Mouse (Mus musculus) cerebellum, adult 2 months (tissue): ENCODE measurements at regions not wholly inside any gene's neighbourhood (a gene's known extent, or its start where the extent isn't known, plus 50 kb on each side); places are given as distances from the start of the nearest gene placed in this dataset.

Source experiments
- DNase-seq, 2 experiments: peaks; one replicate each; pipeline ENCODE4 v3.0.0; 2021
- H3K27ac ChIP-seq: fragments of 200-500 bp; 2 replicates; pipeline ENCODE4 v1.5.1; 2012; ENCODE audit warnings: low read length, control low read depth, inconsistent platforms; ENCODE audit not compliant: insufficient read depth
- H3K27me3 ChIP-seq: fragments of 200-500 bp; 2 replicates; pipeline ENCODE4 v1.6.1; 2012; ENCODE audit warnings: inconsistent platforms, mild to moderate bottlenecking, low read length, moderate library complexity; ENCODE audit not compliant: control insufficient read depth, insufficient read depth
- H3K4me1 ChIP-seq: fragments of 200-500 bp; 2 replicates; pipeline ENCODE4 v1.6.1; 2011; ENCODE audit warnings: low read length; ENCODE audit not compliant: control insufficient read depth, insufficient read depth
- H3K4me3 ChIP-seq: fragments of 200-500 bp; replicated peaks from 2 replicates; pipeline ENCODE3; 2011; ENCODE audit warnings: mild to moderate bottlenecking, low read depth, low read length, control low read depth; ENCODE audit not compliant: insufficient read depth
- CTCF ChIP-seq: fragments of 200-500 bp; IDR thresholded peaks from 2 replicates; pipeline ENCODE4 v1.5.1; 2011; ENCODE audit warnings: low read depth, mild to moderate bottlenecking, control low read depth, low read length, moderate library complexity, borderline replicate concordance; ENCODE audit not compliant: insufficient read depth
- POLR2A ChIP-seq: fragments of 200-500 bp; IDR thresholded peaks from 2 replicates; pipeline ENCODE4 v1.6.1; 2011; ENCODE audit warnings: low read length, control low read depth, borderline replicate concordance; ENCODE audit not compliant: insufficient read depth
- WGBS: fragments of 180-500 bp; shearing (Covaris S2); methylation state at CpG from one replicate; pipeline ENCODE4 v1.1.7; 2018; 5-methylcytosine and 5-hydroxymethylcytosine counted together

- no peak for DNase-seq
- H3K27me3 ChIP-seq: no peaks in the 10 kb centered on the region
- no peaks in the 10 kb centered on the region for H3K4me1 ChIP-seq
- 86% methylated on average over 3 of the region's 3 CpGs for WGBS
- H3K4me3 ChIP-seq: no peak overlapping the region
- no peak for TF ChIP-seq CTCF
- TF ChIP-seq POLR2A: no peak
- no peak overlapping the region for H3K27ac ChIP-seq
These were observed 267.1 kb upstream of the Ptger4 start for GRCm38 (mm10) chr15:5511046-5511445.

GRCm38 (mm10) chr15:5512546-5512945 is 268.6 kb upstream of the Ptger4 start:
- no peak for DNase-seq
- no peak overlapping the region for H3K4me3 ChIP-seq
- no peak for TF ChIP-seq CTCF
- WGBS: 75% methylated on average over 5 of the region's 5 CpGs
- H3K27ac ChIP-seq: no peak overlapping the region
- H3K27me3 ChIP-seq: no peaks in the 10 kb centered on the region
- no peaks in the 10 kb centered on the region for H3K4me1 ChIP-seq

GRCm38 (mm10) chr15:5513146-5513545 is 269.2 kb upstream of the Ptger4 start:
- DNase-seq: no peak
- no peak for TF ChIP-seq CTCF
- TF ChIP-seq POLR2A: no peak
- no peaks in the 10 kb centered on the region for H3K27me3 ChIP-seq
- H3K4me1 ChIP-seq: no peaks in the 10 kb centered on the region
- no peak overlapping the region for H3K4me3 ChIP-seq
- no peak overlapping the region for H3K27ac ChIP-seq
- 55% methylated on average over 4 of the region's 4 CpGs for whole genome bisulfite sequencing

- no peak for TF ChIP-seq CTCF
- TF ChIP-seq POLR2A: no peak
- no peaks in the 10 kb centered on the region for H3K27me3 ChIP-seq
- 33% methylated on average over 4 of the region's 4 CpGs for WGBS
- no peak for DNase-seq
- no peaks in the 10 kb centered on the region for H3K4me1 ChIP-seq
- H3K27ac ChIP-seq: no peak overlapping the region
- H3K4me3 ChIP-seq: no peak overlapping the region
These were observed 270.2 kb upstream of the Ptger4 start for GRCm38 (mm10) chr15:5514217-5514616.

GRCm38 (mm10) chr15:5517244-5517966 is 273.4 kb upstream of the Ptger4 start:
- no peak for DNase-seq
- H3K27me3 ChIP-seq: no peaks in the 10 kb centered on the region
- H3K4me3 ChIP-seq: no peak overlapping the region
- 87% methylated on average over 10 of the region's 10 CpGs for WGBS
- no peaks in the 10 kb centered on the region for H3K4me1 ChIP-seq
- TF ChIP-seq POLR2A: no peak
- TF ChIP-seq CTCF: no peak
- no peak overlapping the region for H3K27ac ChIP-seq

GRCm38 (mm10) chr15:5519552-5519951 is 275.6 kb upstream of the Ptger4 start:
- TF ChIP-seq POLR2A (no peak), CTCF (no peak)
- Histone ChIP-seq H3K4me3 (no peak overlapping the region), H3K27me3 (no peaks in the 10 kb centered on the region), H3K4me1 (no peaks in the 10 kb centered on the region), H3K27ac (no peak overlapping the region)
- DNase-seq: no peak
- WGBS: 84% methylated on average over 2 of the region's 2 CpGs

GRCm38 (mm10) chr15:5519997-5520396 is 276.0 kb upstream of the Ptger4 start:
- DNase-seq: no peak
- H3K4me1 ChIP-seq: no peaks in the 10 kb centered on the region
- 90% methylated on average over 1 of the region's 1 CpGs for WGBS
- H3K27me3 ChIP-seq: no peaks in the 10 kb centered on the region
- H3K4me3 ChIP-seq: no peak overlapping the region
- no peak overlapping the region for H3K27ac ChIP-seq
- TF ChIP-seq POLR2A: no peak
- no peak for TF ChIP-seq CTCF

GRCm38 (mm10) chr15:5528619-5529018 is 284.6 kb upstream of the Ptger4 start:
- H3K4me1 ChIP-seq: no peaks in the 10 kb centered on the region
- TF ChIP-seq POLR2A: no peak
- TF ChIP-seq CTCF: no peak
- no peak for DNase-seq
- WGBS: 76% methylated on average over 6 of the region's 6 CpGs
- H3K27ac ChIP-seq: no peak overlapping the region
- H3K27me3 ChIP-seq: no peaks in the 10 kb centered on the region
- no peak overlapping the region for H3K4me3 ChIP-seq

- TF ChIP-seq POLR2A (no peak), CTCF (no peak)
- no peaks in the 10 kb centered on the region for H3K4me1 ChIP-seq
- no peak overlapping the region for H3K4me3 ChIP-seq
- no peaks in the 10 kb centered on the region for H3K27me3 ChIP-seq
- no peak for DNase-seq
- no peak overlapping the region for H3K27ac ChIP-seq
These were observed 289.7 kb upstream of the Ptger4 start for GRCm38 (mm10) chr15:5533656-5534055.
